Mouse (Mus musculus) embryonic facial prominence, embryonic 14.5 days (tissue): Measurements from ENCODE around the gene Gm42878. TPM values are rescaled to one million over a fixed set of nuclear protein-coding genes. Genes with fewer than 3 reads are reported as not detected.

Experiments
- polyA plus RNA-seq: library from polyadenylated mRNA; unstranded; fragments of >200 nt; fragmentation: Nextera tagmentation; extraction: Ambion mirVana; gene quantifications from 2 replicates; pipeline ENCODE4 v1.2.1, GENCODE M21; 2014

The Gm42878 gene
- polyA plus RNA-seq, 1 experiment from 2014 or later: not detected

Other genes with a start within 250 kb of the Gm42878 start
- 71.8 and 75.8 TPM in 2 replicates for gene Trafd1, start 159.8 kb downstream of the Gm42878 start, polyA plus RNA-seq
- 38.0 and 40.3 TPM in 2 replicates for gene Naa25, start 147.5 kb downstream of the Gm42878 start, polyA plus RNA-seq
- gene Tmem116, start 93.6 kb downstream of the Gm42878 start, polyA plus RNA-seq: 2.6 and 3.6 TPM in 2 replicates
- gene Erp29, start 93.0 kb downstream of the Gm42878 start, polyA plus RNA-seq: 157 and 159 TPM in 2 replicates
- gene Adam1b, start 42.0 kb downstream of the Gm42878 start, polyA plus RNA-seq: 0.17 TPM in 1 of 2 replicates, not detected in the other
- 2.1 and 2.3 TPM in 2 replicates for gene Adam1a, start within 50 bp of the Gm42878 start, polyA plus RNA-seq
- 46.5 and 47.8 TPM in 2 replicates for gene Mapkapk5, start 423 bp upstream of the Gm42878 start, polyA plus RNA-seq
- gene Aldh2, start 48.3 kb upstream of the Gm42878 start, polyA plus RNA-seq: 87.8 and 93.0 TPM in 2 replicates
- gene Acad12, start 73.5 kb upstream of the Gm42878 start, polyA plus RNA-seq: 2.0 and 2.7 TPM in 2 replicates
- gene Acad10, start 115.0 kb upstream of the Gm42878 start, polyA plus RNA-seq: 1.6 and 2.1 TPM in 2 replicates
- gene Brap, start 115.1 kb upstream of the Gm42878 start, polyA plus RNA-seq: 39.9 and 45.8 TPM in 2 replicates
- 65.4 and 68.6 TPM in 2 replicates for gene Atxn2, start 165.9 kb upstream of the Gm42878 start, polyA plus RNA-seq